ENCODE assay signal across 20 mouse cellular contexts in the genomic region with DNA sequence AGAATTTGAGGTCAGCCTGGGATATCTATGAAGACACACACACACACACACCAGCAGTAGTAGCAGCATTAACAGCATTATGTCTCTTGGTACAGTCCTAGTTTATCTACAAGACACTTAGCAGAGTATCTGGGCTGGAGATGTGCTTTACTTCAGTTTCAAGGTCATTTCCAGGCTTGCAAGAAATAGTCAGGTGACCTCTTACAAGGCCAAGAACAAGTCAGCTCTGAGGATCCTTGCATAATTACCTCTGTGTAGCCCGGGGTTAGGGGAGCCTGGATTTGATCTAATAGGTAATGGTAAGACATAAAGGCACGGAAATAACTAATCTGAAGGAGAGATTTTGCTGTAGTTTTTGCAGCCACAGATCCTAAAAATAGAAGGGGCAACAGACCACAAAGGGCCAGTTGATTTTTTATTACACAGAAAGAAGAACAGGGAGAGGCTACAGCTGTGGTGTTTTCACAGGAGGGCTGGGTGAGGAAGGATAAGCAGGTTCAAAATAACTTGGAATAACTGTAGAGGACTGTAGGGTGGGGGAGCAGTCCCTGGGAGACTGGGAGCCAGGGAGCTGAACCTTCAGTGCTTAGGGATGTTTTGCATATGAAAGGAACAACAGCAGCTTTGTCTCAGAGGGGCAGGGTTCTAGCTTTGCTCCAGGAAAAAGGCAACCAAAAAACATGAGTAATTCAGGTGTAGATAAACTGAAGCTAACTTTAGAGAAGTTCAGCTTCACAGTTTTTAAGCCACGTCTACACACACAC. TPM values are rescaled to one million over a fixed set of nuclear protein-coding genes. Genes with fewer than 3 reads are reported as not detected.
DNase-seq lines count a peak whose midpoint lies in the region; ATAC-seq lines count a peak whose summit lies in the region.
"Had no signal": no experiment of that assay in that cellular context is flagged by ENCODE, and none has a peak within 500 bp of the region (broad histone marks: within the 10 kb centered on the region; RNA-seq: fewer than 3 reads in every experiment).

No protein-coding gene starts in this region.

- H3K9me3 ChIP-seq in heart, embryonic 13.5 days: no peaks in the 10 kb centered on the region
- no peaks in the 10 kb centered on the region for H3K9me3 ChIP-seq in intestine, embryonic 15.5 days
- H3K9me3 ChIP-seq: liver, embryonic 12.5 days; stomach, embryonic 15.5 days had no signal

- H3K9ac ChIP-seq in heart, embryonic 13.5 days: no peak overlapping the region
- H3K9ac ChIP-seq in intestine, embryonic 15.5 days: no peak overlapping the region
- H3K9ac ChIP-seq: liver, embryonic 12.5 days; stomach, embryonic 15.5 days had no signal

- no peak for DNase-seq in heart, adult 18-20 months
- peak; percentile 20 for DNase-seq in retina, embryonic 14.5 days (ENCODE audit: low spot score)
- DNase-seq in retina, postnatal 1 day: no peak
- no peak for DNase-seq in lung, postnatal 4 days
- DNase-seq in left cerebral cortex, postnatal 4 days: no peak
- DNase-seq: adrenal gland, adult 8-10 months; cerebellum, postnatal 25 days; heart, adult 2 months; lung, postnatal 10 days; thymus, postnatal 36 days had no signal

- intact Hi-C loops in left cerebral cortex, postnatal 4 days (cut with DNase I): no loop called here

- no peaks in the 10 kb centered on the region for H3K36me3 ChIP-seq in heart, embryonic 13.5 days
- no peaks in the 10 kb centered on the region for H3K36me3 ChIP-seq in intestine, embryonic 15.5 days
- H3K36me3 ChIP-seq: liver, embryonic 12.5 days; stomach, embryonic 15.5 days had no signal

- no peak overlapping the region for H3K4me3 ChIP-seq in heart, embryonic 13.5 days
- no peak overlapping the region for H3K4me3 ChIP-seq in intestine, embryonic 15.5 days (replicated peaks)
- H3K4me3 ChIP-seq: heart, adult 2 months; liver, embryonic 12.5 days; stomach, embryonic 15.5 days had no signal

- no peak for ATAC-seq in heart, embryonic 13.5 days (ENCODE audit: extremely low read depth, insufficient number of reproducible peaks, low FRiP score, low TSS enrichment)
- peak; percentile 61 for ATAC-seq in intestine, embryonic 15.5 days
- ATAC-seq: liver, embryonic 12.5 days; Patski had no signal

- H3K4me1 ChIP-seq in heart, embryonic 13.5 days: peaks cover 22% of the 10 kb centered on the region
- no peaks in the 10 kb centered on the region for H3K4me1 ChIP-seq in intestine, embryonic 15.5 days (replicated peaks)
- H3K4me1 ChIP-seq: liver, embryonic 12.5 days; stomach, embryonic 15.5 days had no signal

- 27% methylated on average over 3 of the region's 3 CpGs for WGBS in heart, embryonic 13.5 days
- 28% methylated on average over 3 of the region's 3 CpGs for WGBS in intestine, embryonic 15.5 days

- no peak overlapping the region for H3K4me2 ChIP-seq in heart, embryonic 13.5 days
- no peak overlapping the region for H3K4me2 ChIP-seq in intestine, embryonic 15.5 days (replicated peaks)
- H3K4me2 ChIP-seq: liver, embryonic 12.5 days; stomach, embryonic 15.5 days had no signal

- no peaks in the 10 kb centered on the region for H3K27me3 ChIP-seq in heart, embryonic 13.5 days (replicated peaks)
- H3K27me3 ChIP-seq in intestine, embryonic 15.5 days (replicated peaks): no peaks in the 10 kb centered on the region
- H3K27me3 ChIP-seq: liver, embryonic 12.5 days; Patski; stomach, embryonic 15.5 days had no signal

- peak overlapping the region; percentile 39; the same call in 1 of the 2 replicates for H3K27ac ChIP-seq in heart, embryonic 13.5 days (replicated peaks)
- no peak overlapping the region for H3K27ac ChIP-seq in intestine, embryonic 15.5 days
- H3K27ac ChIP-seq: heart, adult 2 months; liver, embryonic 12.5 days; stomach, embryonic 15.5 days had no signal

RNA-seq across cellular contexts. Expression of a gene that starts 36.8 kb away (rescaled TPM):
- 212 and 227 TPM in 2 replicates for polyA plus RNA-seq in heart, embryonic 13.5 days (2015; fragmentation: Nextera tagmentation; extraction: Ambion mirVana)
- total RNA-seq in heart, adult 18-20 months (2021): 100 to 1,000 TPM; 110 to 119 TPM
- 398 and 497 TPM in 2 replicates for polyA plus RNA-seq in intestine, embryonic 15.5 days (2015; fragmentation: Nextera tagmentation; extraction: Ambion mirVana)
- 100 to 1,000 TPM; 214 to 223 TPM for total RNA-seq in left cerebral cortex, postnatal 4 days (2021)

RNA-seq across cellular contexts. Expression of a gene that starts 50.3 kb away (rescaled TPM):
- not detected in 2 replicates for polyA plus RNA-seq in heart, embryonic 13.5 days (2015; fragmentation: Nextera tagmentation; extraction: Ambion mirVana)
- not detected for total RNA-seq in heart, adult 18-20 months (2021)
- polyA plus RNA-seq in intestine, embryonic 15.5 days (2015; fragmentation: Nextera tagmentation; extraction: Ambion mirVana): not detected in 2 replicates
- total RNA-seq in left cerebral cortex, postnatal 4 days (2021): not detected
- total RNA-seq: adrenal gland, adult 8-10 months; heart, adult 2 months; layer of hippocampus, adult 18-20 months; left cerebral cortex, postnatal 10 days had no signal
- polyA plus RNA-seq: embryonic facial prominence, embryonic 14.5 days; heart, adult 2 months; hindbrain, embryonic 11.5 days; liver, embryonic 12.5 days; Patski; small intestine, adult 2 months; stomach, embryonic 15.5 days had no signal
